Mouse (Mus musculus): ENCODE results near the gene Itih5.

Itih5 gene

DNA sequence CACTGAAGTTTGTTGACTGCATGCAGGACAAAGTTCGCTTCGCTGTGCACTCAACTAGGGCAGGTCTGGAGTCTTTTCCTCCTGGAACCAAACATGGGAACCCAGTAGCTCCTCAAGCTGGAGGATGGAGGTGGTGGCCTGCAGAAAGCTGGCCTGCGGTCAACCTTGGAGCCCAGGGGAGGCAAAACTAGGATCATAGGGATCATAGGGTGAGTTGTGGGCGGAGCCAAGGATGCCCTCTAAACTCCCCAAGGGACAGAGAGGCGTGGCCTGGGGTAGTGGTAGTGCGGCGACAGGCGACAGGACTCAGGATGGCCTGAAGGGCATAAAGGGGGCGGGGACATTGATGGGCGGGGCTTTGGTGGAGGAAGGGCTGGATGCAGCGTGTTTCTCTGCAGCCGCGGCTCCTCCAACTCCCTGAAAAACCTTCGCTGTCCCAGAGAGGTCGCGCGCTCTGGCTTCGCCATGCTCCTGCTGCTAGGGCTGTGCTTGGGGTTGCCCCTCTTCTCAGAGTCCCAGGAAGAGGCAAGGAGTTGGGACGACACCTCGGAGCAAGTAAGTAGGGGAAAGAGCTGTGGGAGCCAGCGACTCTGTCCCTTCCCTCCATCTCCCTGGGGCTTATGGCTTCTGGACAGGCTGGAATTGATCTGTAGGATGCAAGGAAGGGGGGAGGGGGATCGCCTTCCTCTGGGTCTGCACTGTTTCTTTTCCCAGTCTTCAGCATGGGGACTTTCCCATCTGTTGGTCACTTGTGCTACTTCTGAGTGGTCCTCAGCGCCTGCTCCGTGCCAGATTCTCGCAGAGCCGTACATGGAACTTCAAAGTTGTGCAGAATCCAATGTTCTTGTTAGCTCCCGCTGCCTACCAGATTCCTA, at the start of gene Itih5:
Itih5 (plus strand) TSS at position 371 of the 875 bp plus-strand sequence.
- peak; percentile 17 to 27 for DNase-seq (ENCODE audit: low spot score in 2 of 2)

DNA sequence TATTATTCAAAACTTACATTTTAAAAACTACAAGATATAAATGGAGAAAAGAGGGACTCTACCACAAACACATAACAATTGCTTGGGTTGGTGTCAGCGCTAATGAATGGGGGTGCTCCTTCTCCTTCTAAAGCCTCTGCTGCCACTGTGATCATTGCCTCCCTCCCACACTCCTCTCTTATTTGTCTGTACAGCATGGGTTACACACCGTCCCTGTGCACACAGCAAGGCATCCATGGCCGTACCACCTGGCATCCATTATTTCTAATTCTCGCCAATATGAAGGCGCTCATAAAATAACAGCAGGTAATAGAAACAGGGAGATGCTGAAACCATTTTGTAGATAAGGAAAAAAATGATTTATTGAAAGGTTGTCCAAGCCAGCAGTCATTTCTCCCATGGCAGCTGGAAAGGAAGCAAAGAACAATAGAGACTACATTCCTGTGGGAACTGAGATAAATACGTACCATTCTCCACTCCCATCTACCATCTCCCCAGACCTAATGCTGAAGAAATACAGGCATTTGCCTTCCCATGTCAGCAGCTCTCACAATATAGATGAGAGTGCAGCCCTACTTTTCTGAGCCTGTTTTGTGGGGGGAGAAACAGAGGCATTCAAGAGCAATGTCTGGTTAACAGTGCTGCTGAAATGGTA, 44.7 kb upstream of the Itih5 start:
- DNase-seq (ENCODE audit: low spot score in 2 of 2): no peak

DNA sequence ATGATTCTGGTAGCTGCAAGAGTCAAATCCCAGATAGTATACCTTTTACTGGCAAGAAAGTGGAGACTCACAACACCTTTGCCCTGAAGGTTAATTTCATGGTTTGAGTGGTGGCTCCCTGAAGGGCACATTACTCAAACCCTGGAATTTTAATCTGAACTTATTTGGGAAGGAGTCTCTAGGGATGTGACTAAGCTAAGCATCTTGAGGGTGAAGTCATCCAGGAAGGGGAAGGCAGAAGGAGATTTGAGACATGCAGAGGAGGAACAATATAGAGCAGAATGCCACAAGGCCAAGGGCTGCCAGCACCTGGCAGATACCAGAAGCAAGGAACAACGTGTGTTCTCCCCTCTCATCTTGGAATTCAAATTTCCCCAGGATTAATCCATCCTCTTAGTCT, 34.6 kb upstream of the Itih5 start:
- DNase-seq (ENCODE audit: low spot score in 2 of 2): no peak

DNA sequence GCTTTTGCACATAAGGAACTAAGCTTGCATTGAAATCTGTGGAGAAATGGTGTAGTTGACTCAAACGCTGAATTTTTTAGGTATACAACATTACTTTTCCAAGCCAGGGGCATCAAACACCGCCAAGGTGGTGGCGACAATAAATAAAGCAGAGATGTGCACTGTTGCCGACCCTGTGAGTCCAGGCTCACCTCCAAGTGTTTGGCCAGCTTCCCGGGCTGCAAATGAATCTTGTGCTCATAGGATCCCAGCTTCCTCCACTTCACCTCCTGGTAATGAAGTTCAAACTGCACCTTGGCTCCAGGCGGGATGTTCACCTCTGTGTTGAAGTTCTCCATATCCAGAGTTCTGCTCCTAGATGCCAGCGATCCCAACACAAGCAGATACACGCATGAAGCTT, 34.1 kb upstream of the Itih5 start:
- DNase-seq (ENCODE audit: low spot score in 2 of 2): no peak

DNA sequence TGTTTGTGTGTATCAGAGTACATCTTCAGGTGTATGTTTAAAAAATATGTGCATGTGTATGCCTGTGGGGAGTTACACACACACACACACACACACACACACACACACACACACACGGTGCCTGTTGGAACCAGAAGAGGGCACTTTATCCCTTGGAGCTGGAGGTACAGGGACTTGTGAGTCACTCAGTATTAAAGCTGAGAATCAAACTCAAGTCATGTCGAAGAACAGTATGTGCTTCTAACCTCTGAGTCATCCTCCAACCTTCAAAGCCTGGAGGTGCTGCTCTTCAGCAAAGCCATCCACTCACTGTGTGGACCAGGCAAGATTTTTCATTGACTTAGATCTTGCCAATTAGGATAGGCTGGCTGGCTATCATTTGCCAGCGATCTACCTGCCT, 31.5 kb upstream of the Itih5 start:
- DNase-seq (ENCODE audit: low spot score in 2 of 2): no peak

DNA sequence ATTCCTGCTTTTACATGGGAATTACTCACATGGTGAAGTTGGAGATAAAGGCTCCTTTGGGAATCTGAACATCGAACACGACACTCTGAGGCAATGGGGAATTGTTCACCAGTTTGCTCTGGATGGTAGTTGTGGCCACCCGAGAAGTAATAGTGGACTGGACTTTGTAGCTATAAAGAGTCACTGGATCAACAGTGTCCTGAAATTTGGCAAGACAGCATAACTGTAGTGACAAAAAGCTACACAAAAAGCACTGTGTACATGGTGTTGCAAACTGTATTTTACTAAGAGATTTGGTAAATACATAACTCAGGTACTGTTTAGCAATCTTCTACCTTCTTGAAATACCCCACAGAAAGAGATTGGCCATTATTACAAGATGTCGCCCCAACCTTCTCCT, 27.2 kb upstream of the Itih5 start:
- no peak for DNase-seq (ENCODE audit: low spot score in 2 of 2)

DNA sequence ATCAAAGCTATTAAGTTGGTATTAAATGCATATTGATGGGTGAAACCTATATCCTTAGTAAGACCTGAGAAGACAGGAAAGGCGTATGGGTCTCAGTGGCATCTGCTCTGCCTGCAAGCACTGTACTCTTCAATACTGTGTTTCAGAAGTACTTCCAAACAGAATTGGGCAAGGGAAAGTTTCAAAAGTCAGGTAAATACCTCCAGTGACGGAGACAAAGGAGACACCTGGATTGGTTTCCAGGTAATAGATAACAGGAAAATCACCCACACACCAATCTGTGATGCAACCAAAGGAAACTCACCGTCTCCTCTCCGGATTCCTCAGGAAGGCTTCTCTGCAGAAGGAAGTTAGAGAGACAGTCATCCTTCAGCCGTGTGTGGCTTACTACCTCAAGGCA, 25.9 kb upstream of the Itih5 start:
- DNase-seq (ENCODE audit: low spot score in 2 of 2): no peak

DNA sequence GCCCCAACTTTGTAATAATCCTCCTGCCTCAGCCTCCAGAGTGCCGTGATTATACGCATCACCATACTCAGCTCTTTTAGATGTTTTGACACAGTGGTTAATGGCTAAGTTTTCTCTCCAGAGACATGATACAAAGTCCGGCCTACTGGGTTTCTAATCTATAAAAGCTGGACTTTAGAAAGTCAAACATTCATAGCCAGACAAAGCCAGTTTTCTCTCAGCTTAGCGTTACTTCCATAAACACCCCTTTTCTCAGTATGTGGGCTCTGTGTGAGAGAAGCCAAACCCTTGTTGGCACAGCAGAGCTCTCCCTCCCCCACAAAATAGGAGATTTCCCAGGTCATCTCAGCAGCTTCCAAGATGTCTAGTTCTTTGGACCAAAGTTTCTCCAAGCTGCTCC, 24.8 kb upstream of the Itih5 start:
- no peak for DNase-seq (ENCODE audit: low spot score in 2 of 2)

DNA sequence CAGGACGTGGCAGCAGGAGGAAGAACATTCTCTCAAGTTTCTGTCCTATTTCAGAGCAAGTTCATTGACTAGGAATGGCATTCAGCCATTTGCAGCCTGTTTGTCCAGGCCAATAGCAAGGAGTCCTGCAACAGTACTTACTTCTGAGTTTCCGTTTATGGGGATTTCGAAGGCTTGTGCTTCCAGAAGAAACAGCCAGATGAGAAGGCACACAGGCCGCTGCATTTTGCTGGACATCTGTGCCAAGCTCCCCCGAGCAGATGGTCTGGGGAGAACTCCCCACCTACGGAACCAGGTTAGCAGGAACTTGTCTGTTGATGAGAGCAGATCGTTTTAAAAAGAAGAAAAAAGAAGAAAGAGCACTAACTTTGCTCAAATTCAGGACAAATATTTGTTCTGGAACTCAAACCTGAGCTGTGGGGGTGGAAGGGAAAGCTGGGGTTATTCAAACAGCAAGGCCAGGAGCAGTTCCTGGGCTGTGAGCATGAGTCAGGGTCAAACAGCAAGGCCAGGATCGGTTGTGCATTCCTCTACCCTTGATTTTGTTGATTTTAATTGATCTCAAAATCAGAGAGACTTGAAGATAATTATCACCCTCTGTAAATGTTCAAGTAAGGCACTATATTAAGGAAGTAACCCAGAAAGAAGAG, 22.9 kb upstream of the Itih5 start:
- DNase-seq (ENCODE audit: low spot score in 2 of 2): no peak

DNA sequence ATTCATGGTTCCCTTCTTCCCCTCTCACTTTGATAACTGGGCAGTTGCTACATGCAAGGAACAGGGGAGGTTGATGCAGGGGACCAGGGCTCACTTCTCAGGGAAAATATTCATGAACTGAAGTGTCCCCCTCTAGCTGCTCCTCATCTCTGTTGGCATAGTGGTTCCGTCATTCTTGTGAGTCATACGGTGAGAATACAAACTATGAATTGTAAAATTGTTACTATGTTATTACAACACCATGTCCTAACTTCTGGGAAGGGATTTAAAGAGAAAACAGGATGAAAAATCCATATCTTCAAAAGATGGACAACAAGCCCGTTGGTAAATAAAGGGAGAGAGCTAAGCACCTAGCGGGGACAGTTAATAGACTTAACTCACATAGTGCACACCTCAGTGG, 22.1 kb upstream of the Itih5 start, which contains the start of gene Itih2:
Itih2 (minus strand) TSS at position 101 of the 400 bp plus-strand sequence.
- DNase-seq (ENCODE audit: low spot score in 2 of 2): no peak

DNA sequence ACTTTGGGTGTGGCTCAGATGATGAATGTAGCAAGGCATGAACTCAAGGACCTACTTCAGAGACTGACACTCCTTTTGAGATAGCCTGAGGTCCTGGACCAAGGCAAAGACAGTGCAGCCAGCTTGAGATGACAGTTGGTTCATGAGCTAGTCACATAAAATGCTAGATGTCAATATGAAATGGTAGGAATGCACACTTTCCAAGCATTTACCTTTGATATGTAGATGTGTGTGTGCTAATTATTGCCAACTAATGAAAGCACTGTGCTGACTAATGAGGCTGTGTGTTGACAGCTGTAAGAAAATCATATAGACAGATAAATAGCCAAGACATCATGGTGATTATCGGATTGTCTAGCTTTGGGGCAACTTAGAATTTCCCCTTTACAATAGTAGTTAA, 21.2 kb upstream of the Itih5 start:
- DNase-seq (ENCODE audit: low spot score in 2 of 2): no peak

DNA sequence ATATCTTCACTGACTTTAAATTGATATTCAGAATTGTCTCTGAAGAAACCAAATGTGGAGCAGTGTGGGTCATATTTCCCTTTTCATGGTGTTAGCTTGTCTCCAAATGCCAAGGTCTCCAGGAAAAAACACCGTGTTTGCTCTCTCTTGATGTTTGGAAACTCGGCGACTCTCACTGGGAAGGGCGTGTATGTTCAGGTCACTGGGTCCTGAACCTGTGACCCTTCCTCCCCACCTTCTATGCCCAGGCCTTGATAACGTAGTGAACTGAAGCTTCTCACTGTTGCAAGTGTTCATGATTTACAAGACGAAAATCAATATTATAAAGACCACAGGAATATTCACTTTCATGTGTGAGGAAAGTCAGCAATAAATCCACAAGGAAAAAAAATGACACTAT, 19.4 kb upstream of the Itih5 start:
- DNase-seq (ENCODE audit: low spot score in 2 of 2): no peak

DNA sequence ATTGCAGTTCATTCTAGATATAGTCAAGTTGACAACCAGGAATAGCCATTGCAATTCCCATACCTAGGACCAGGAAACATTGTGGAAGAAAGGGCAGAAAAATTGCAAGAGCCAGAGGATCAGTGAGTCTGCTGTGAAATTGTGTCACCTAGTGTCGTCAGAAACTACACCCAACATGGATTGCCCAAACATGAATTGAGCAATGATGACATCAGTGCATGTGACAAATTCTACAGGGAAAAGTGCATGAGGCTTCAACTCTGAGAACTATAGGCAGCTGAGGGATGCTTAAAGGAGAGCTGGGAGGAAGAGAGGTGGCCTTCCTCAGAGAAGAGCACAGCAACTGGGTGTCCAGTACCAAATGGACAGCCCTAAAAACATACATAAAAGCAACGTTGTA, 16.1 kb upstream of the Itih5 start:
- DNase-seq (ENCODE audit: low spot score in 2 of 2): no peak

DNA sequence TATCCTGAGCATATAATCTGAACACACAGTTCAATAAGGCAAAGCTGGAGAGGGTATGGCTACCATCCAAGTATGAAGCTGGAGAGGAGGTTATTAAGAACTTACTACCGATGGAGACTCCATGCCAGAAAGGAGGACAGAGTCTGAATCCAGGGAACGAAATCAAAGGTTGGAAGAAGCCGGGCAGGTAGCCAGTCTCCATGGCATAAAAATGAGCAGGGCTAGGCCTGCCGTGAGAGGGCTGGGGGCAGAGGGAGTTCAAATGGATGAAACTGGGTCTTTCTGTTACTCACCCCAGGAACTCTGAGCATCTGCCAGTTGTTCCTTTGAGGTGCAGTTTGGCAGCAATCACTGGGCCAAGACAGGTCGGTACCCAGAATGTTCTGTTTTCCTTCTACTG, 12.9 kb upstream of the Itih5 start:
- DNase-seq (ENCODE audit: low spot score in 2 of 2): no peak

DNA sequence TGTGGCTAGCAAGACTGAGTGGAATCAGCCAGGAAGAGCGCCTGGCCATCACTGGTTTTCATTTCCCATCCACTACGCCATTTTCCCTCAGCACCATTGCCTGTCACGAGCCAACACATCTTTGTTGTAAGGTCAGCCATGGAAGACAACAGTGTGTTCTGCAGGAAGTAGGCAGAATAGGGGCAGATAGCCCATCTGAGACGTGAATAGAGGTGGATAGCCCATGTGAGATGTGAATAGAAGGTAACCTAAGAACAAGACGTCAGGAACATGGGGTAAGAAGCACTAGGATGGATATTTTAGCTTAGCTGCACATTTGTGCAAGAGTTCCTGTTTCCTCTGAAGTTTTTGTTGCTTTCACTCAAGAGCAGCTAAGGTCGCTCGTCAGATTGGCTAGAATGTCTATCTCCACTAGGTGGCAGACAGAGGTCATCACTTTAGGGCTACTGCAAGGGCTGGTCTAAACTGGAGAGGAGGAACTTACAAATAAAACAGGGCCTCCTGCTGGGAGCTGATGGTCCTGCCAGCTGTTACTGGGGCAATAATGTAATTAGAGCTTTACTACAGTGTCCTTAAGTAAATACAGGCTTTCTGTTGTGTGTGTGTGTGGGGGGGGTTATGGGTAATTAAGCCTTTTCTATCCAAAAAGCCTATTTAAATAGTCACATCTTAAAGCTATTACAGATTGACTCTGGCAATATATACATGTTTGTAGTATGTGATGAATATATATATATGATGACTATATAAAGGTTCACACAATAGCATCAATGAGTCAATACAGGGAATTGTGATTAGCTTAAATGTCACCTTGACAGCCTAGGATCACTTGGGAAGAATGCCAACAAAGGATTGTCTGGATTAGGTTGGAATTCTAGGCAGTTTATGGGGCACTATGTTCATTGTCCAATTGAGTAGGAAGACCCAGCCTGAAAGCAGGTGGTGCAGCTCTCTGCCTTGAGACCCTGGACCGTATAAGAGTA, 10.6 kb upstream of the Itih5 start:
- peak; percentile 12 to 49 for DNase-seq (ENCODE audit: low spot score in 2 of 2)

DNA sequence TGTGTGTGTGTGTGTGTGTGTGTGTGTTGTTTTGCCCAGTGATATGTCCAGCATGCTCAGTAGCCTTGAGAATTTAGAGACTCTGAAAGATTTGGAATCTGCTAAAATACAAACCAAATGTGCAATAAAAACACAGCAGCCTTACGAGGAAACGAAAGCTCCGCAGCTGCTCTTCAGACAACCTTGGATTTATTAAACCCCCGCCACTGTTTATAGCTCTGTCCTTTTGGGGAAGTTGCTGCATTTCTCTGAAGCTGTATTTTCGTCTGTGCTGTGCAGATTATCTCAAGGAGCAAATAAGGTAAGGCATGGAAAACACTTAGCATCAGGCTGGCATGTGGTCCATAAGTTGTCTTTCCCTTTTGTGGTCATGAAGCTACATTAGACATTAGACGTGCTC, 7.9 kb upstream of the Itih5 start:
- DNase-seq (ENCODE audit: low spot score in 2 of 2): no peak

DNA sequence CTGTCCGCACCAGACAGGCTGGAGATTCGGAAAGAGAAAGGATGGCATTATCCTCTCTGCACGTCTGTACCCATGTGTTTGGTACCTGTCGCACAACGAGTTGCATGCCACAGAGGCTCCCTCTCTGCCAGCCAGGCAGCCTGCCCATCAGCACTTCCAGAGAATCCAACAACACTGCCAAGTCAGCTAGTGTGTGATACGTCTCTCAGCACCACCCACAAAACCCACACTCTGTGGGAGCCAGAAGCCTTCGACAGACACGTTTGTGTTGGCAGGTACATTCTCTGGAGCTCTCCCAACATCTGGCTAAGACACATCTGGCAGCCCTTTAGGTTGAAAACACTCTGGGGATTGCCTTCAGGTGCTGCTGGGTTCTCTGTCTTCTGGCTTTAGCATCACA, 6.2 kb upstream of the Itih5 start:
- DNase-seq (ENCODE audit: low spot score in 2 of 2): no peak

DNA sequence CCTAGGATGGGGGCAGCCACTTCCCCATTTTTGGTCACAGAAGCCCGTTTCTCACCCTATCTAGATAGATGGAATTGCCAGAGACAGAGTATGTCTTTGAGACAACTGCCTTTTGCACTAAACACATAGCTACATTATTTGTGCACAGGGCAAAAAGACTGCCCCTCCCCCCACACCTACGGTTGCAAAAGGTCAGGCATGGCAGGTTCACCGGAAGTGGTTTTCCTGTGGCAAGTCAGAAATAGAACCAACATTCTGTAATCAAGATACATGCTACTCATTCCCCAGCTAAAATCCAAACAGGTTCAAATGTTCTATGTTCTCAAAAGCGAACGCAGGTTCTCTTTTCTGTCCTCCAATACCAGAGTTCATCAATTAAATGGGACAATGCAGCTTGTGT, 781 bp upstream of the Itih5 start:
- peak in 1 of 2 experiments; percentile 9 for DNase-seq (ENCODE audit: low spot score in 2 of 2)

DNA sequence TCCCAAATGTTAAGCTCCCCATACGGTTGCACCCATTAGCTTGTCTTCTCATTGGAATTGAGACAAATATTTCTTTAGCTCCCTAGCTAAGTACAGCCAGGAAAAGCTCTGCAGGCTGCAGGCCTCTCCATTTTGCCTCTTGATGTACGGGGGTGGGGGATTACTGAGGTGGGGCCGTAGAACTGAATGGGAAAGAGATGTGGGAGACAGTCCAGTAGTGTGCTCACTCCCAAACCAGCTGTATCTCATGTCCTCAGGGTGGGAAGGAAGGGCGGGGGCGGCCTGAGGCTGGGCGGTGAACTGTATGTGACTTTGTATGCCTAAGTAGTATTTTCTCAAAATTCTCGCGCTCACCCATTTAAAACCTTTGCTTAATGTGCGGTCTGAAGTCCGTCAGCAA, 3.8 kb downstream of the Itih5 start:
- no peak for DNase-seq (ENCODE audit: low spot score in 2 of 2)

DNA sequence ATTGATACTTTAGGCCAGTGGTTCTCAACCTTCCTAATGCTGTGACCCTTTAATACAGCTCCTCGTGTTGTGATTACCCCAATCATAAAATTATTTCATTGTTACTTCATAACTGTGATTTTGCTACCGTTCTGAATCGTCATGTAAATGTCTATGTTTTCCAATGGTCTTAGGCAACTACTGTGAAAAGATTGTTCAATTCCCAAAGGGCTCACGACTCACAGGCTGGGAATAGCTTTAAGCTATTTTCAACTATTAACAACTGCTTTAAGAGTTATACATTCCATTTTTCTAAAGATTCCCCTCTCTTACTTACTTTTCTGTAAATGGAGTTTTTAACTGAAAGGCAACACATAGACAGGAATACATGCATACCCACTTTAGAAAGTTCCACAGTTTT, 8.6 kb downstream of the Itih5 start:
- DNase-seq (ENCODE audit: low spot score in 2 of 2): no peak

DNA sequence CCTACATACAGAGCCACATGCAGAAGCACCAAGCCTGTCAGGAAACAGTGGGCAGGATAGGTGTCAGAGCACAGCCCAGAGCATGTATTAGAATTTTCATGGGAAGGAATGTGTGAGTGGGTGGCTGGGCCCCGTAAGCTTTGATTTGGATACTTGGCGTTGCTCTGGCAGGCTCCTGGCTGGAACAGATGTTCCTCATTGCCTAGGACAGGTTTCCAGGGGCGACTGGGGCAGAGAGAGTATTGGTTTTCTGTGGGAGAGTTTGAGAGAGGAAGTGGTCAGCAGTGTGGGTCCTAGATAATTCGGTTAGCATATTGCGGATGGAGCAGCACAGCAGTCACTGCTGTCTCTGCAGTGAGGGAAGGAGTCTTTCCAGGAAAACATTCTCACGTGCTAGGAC, 13.3 kb downstream of the Itih5 start:
- no peak for DNase-seq (ENCODE audit: low spot score in 2 of 2)

DNA sequence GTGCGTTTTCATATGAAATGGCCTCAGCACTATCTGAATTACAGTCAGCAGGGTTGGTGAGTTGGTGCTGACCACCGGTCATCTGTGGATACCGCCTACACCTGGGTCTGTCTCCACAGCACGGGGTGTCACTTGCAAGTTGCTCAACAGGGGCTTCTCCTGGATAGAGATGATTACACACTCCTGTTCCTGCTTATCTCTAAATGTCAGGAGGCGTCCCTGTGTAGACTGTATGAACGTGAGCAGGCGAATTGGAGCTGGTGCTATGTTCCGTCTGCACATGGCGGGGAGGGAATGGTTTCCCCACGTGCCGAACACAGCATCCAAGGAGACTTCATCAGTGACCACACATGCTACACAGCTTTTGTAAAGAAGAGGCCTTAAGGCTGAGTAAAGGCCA, 13.9 kb downstream of the Itih5 start:
- no peak for DNase-seq (ENCODE audit: low spot score in 2 of 2)

All from spleen, postnatal 14 days (tissue).